Mouse (Mus musculus) cerebellum, adult 2 months (tissue): ENCODE measurements around the gene Sell.

ENCODE experiments used
- CTCF ChIP-seq: fragments of 200-500 bp; IDR thresholded peaks from 2 replicates; pipeline ENCODE4 v1.5.1; 2011; ENCODE audit warnings: low read depth, mild to moderate bottlenecking, control low read depth, low read length, moderate library complexity, borderline replicate concordance; ENCODE audit not compliant: insufficient read depth
- POLR2A ChIP-seq: fragments of 200-500 bp; IDR thresholded peaks from 2 replicates; pipeline ENCODE4 v1.6.1; 2011; ENCODE audit warnings: low read length, control low read depth, borderline replicate concordance; ENCODE audit not compliant: insufficient read depth

- no peak for TF ChIP-seq POLR2A
- TF ChIP-seq CTCF: no peak
Observed at GRCm38 (mm10) chr1:164043549-164043948, 18.2 kb upstream of the Sell start.
